Mouse (Mus musculus) forebrain, embryonic 10.5 days (tissue): ENCODE results near the gene Tmem101. TPM values are rescaled to one million over a fixed set of nuclear protein-coding genes. Genes with fewer than 3 reads are reported as not detected.
"Not testable (repeated sequence)": the region's sequence is repeated elsewhere in the genome, so short reads cannot be mapped to it uniquely, and the experiment has no call there.

Source experiments
- DNase-seq: peaks from one replicate; pipeline ENCODE4 v3.0.0-alpha.2; 2017; ENCODE audit warnings: low spot score; ENCODE audit errors: extremely low spot score
- H3K27ac ChIP-seq: fragments of 300-500 bp; sonication (generic); 2 replicates; pipeline ENCODE4 v1.5.1; 2016; ENCODE audit warnings: mild to moderate bottlenecking
- H3K27me3 ChIP-seq: fragments of 300-500 bp; sonication (generic); 2 replicates; pipeline ENCODE4 v1.6.1; 2016; ENCODE audit warnings: mild to moderate bottlenecking; ENCODE audit not compliant: poor library complexity, severe bottlenecking
- H3K36me3 ChIP-seq: fragments of 300-500 bp; sonication (generic); replicated peaks from 2 replicates; pipeline ENCODE4 v1.6.1; 2016; ENCODE audit warnings: mild to moderate bottlenecking, moderate library complexity
- H3K4me1 ChIP-seq: fragments of 300-500 bp; sonication (generic); 2 replicates; pipeline ENCODE4 v1.6.1; 2016
- H3K4me3 ChIP-seq: fragments of 300-500 bp; sonication (generic); 2 replicates; pipeline ENCODE4 v1.5.1; 2016; ENCODE audit warnings: mild to moderate bottlenecking, moderate library complexity
- H3K9me3 ChIP-seq: fragments of 300-500 bp; sonication (generic); 2 replicates; pipeline ENCODE4 v1.6.1; 2016; ENCODE audit warnings: mild to moderate bottlenecking, moderate library complexity
- WGBS: fragments of 180-500 bp; shearing (Covaris S2); methylation state at CpG from one replicate; pipeline ENCODE4 v1.1.7; 2016; 5-methylcytosine and 5-hydroxymethylcytosine counted together
- polyA plus RNA-seq: library from polyadenylated mRNA; unstranded; fragments of >200 nt; fragmentation: Nextera tagmentation; extraction: Ambion mirVana; gene quantifications from 2 replicates; pipeline ENCODE4 v1.2.1, GENCODE M21; 2016

Gene Tmem101
- polyA plus RNA-seq, 1 experiment from 2014 or later, result 37.3 TPM

DNA sequence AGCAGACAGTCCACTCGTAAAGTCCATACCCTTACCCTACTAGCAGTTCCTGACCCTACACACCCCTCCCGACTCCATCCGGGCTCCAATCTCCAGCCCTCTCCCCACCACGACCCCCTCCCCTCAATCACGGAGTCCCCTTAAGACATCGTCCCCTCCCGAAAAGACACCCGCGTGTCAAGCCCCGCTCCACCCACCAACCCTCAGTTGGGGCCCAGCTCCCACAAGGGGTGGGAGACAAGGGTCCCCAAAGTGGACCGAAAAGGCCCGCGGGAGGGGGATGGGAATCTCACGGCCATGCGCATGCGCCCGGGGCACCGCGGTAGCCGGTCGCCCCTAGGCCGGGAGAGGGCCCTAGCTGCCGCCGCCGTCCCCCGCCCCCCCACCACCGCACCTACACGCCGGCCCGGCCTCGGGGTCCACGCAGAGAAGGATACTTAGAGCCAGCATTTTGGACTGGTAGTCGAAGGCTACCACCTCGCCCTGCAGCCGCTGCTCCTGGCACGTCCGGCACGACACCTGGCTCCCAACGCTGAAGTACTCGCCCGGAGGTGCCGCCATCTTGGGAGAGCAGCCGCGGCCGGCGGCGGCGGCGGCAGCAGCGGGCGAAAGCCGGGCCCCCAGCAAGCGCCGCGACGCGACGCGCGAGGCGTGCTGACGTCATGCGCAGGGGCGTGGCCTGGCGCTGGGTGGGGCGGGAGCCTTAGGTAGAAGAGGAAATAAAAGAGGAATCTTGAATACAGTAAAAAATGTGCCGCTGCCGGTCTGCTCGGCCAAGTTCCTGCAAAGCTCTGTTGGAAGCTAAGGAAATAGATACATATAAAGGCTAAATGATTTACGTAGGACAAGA is 28.7 kb upstream of the Tmem101 start, which contains the start of gene Lsm12:
Lsm12 (minus strand) TSS at position 651 of the 850 bp plus-strand sequence.
- Histone ChIP-seq H3K36me3 (peaks cover 35% of the 10 kb centered on the region), H3K4me3 (peak within 1 kb of the TSS; percentile 88)

DNA sequence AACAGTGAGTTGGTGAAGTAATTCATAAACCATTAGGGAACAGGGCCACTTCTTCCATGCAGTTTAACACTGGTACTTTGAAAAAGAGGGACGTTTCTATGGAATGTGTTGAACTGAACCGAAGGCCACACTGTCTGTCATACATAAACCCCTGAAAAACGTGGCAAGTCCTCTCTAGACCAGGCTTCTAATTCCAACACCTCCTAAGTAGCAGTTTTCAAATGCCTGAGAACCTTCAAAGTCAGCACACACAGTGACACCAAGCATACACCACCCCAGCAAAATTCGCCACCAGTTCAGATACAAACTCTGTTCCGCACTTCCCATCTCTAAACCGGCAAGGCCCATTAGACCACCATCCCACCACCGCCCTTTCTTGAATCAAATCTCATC is 28.0 kb upstream of the Tmem101 start:
- peak overlapping the region; percentile 98 for H3K27ac ChIP-seq
- 8% methylated on average over 7 of the region's 7 CpGs for WGBS
- H3K4me1 ChIP-seq, result peaks cover 28% of the 10 kb centered on the region
- H3K27me3 ChIP-seq, result no peaks in the 10 kb centered on the region
- no peaks in the 10 kb centered on the region for H3K9me3 ChIP-seq
- peaks cover 41% of the 10 kb centered on the region for H3K36me3 ChIP-seq
- DNase-seq, result no peak
- H3K4me3 ChIP-seq, result peak overlapping the region; percentile 88

More for the DNA sequence above, 28.7 kb upstream of the Tmem101 start, which contains the start of gene Lsm12:
- Histone ChIP-seq H3K4me1 (peaks cover 35% of the 10 kb centered on the region), H3K9me3 (no peaks in the 10 kb centered on the region), H3K27me3 (no peaks in the 10 kb centered on the region), H3K27ac (peak within 1 kb of the TSS; percentile 98)
- DNase-seq, result peak; percentile 90
- WGBS, result under 1% methylated on average over 70 of the region's 70 CpGs

DNA sequence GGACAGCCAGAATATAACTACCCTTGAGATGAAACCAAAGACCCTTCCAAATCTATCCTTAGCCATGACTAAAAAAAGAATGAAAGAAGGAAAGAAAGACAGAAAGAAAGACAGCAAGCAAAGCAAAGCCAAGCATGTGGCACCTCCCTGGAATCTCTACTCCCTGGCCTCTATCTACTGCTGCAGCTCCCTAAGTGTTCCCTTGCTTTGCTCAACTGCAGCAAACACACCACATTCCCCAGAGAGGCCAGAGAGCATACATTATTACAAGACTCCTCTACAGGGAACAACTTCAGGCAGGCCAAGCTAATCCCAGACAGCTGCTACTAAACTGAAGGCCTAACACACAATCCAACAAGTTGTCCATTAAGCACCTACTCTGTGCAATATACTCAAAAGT is 23.6 kb upstream of the Tmem101 start:
- no peak for DNase-seq
- H3K4me3 ChIP-seq, result no peak overlapping the region
- H3K36me3 ChIP-seq, result peaks cover 84% of the 10 kb centered on the region
- no peaks in the 10 kb centered on the region for H3K9me3 ChIP-seq
- no peak overlapping the region for H3K27ac ChIP-seq
- H3K27me3 ChIP-seq, result no peaks in the 10 kb centered on the region
- peaks cover 16% of the 10 kb centered on the region for H3K4me1 ChIP-seq

DNA sequence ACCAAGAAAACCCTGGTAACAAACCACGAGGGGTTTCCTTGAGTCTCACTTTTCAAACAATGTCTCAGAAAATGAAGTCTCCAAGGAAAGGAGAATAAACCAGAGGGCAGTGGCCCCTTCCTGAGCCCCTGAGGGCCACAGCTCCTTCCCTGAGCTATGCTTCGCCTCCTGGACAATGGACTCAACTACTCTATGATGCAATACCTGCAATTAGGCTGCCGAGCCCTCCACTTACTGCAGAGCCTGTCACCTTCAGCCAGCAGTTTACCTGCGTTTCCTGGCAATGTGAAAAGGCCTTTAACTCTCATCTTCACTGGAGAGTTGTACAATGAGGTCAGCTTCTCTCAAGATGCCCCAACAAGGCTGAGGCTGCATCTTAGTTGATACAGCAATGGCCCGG is 12.5 kb upstream of the Tmem101 start:
- peaks cover 99% of the 10 kb centered on the region for H3K36me3 ChIP-seq
- H3K27ac ChIP-seq, result no peak overlapping the region
- no peaks in the 10 kb centered on the region for H3K4me1 ChIP-seq
- DNase-seq, result no peak
- no peaks in the 10 kb centered on the region for H3K27me3 ChIP-seq
- 89% methylated on average over 5 of the region's 5 CpGs for WGBS
- no peak overlapping the region for H3K4me3 ChIP-seq
- no peaks in the 10 kb centered on the region for H3K9me3 ChIP-seq

DNA sequence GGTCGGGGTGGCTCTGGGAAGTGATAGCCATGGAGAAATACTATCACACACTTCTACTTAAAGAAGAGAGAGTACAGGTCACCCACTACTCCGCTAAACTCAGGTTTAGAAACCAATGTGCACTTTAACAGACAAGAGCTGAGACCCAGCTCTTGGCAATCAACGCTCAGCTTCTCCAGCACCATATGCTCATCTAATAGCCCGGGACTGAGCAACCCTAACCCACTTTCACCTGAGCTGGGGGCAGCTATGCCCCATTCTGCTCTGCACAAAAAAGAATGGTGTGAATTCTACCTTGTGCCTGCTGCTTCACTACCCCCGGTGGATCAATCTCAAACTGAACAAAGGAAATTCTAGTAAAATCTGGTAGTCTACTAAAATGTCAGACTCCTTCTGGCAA is 11.3 kb upstream of the Tmem101 start:
- Histone ChIP-seq H3K36me3 (peaks cover 100% of the 10 kb centered on the region), H3K27ac (no peak overlapping the region), H3K27me3 (no peaks in the 10 kb centered on the region), H3K4me1 (no peaks in the 10 kb centered on the region), H3K9me3 (no peaks in the 10 kb centered on the region), H3K4me3 (no peak overlapping the region)
- no peak for DNase-seq
- 93% methylated on average over 5 of the region's 5 CpGs for WGBS

DNA sequence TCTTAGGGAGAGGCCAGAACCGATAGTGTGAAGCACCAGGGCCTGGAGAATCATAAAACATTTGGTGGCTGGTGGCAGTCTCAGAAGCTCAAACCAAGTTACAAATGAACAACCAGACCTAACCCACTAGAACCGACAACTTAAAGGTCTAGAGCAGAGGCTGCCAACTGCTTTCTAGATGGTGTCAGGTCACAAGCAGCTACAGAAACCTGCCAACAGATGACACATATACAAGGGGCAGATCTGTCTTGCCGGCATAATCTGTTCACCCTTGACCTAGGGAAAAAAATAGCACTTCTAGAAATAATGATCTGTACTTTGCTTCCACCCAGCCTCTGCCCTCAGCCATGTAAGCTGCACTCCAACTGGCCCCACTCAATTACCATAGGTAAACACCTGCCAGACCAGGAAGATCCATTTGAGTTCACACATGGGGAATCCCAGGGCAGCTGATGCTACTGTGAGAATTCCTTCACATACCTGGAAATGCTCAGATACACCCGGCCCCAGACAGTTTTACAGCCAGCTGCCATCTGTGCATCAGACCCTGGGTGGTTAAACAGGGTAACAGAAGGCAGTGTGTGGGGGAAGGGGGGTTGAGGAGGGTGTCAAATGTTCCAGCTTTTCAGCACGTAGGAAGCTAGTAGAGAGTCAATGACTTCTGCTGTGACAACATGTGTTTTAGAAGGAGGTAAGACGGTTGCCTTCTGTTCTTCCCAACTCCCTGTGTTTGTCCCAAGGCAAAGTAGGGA is 9.9 kb upstream of the Tmem101 start:
- no peaks in the 10 kb centered on the region for H3K9me3 ChIP-seq
- no peaks in the 10 kb centered on the region for H3K27me3 ChIP-seq
- no peak for DNase-seq
- no peak overlapping the region for H3K4me3 ChIP-seq
- H3K36me3 ChIP-seq, result peaks cover 98% of the 10 kb centered on the region
- no peaks in the 10 kb centered on the region for H3K4me1 ChIP-seq
- 89% methylated on average over 6 of the region's 6 CpGs for WGBS
- no peak overlapping the region for H3K27ac ChIP-seq

DNA sequence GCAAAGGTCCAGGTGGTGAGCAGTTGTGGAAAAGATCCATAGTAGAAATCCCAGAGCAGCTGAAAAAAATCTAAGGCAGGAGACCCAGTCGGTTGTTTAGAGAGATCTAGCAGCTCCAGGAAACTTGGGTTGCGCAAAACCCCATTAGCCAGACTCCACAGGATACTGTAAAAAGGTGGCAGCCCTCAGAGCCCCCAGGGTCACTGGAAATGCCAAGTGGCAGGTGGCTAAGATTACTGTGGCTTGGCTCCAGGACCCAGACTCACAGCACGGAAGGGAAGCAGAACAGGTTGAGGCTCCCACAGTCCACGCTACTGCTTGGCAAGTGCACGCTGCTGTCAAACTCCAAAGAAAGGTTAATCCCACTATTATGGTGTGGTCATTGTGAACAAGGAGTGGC is 3.6 kb upstream of the Tmem101 start:
- 79% methylated on average over 5 of the region's 5 CpGs for WGBS
- peaks cover 43% of the 10 kb centered on the region for H3K36me3 ChIP-seq
- no peaks in the 10 kb centered on the region for H3K27me3 ChIP-seq
- DNase-seq, result no peak
- no peaks in the 10 kb centered on the region for H3K9me3 ChIP-seq
- H3K4me3 ChIP-seq, result no peak overlapping the region
- peaks cover 11% of the 10 kb centered on the region for H3K4me1 ChIP-seq
- H3K27ac ChIP-seq, result no peak overlapping the region

DNA sequence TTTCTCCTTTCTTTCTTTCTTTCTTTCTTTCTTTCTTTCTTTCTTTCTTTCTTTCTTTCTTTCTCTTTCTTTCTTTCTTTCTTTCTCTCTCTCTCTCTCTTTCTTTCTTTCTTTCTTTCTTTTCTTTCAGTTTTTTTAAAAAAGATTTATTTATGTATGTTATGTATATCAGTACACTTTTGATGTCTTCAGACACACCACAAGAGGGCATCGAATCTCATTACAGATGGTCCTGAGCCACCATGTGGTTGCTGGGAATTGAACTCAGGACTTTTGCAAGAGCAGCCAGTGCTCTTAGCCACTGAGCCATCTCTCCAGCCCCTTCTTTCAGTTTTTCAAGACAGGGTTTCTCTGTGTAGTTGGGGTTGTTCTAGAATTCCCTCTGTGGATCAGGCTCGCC is 1.8 kb upstream of the Tmem101 start:
- H3K27ac ChIP-seq, result not testable (repeated sequence)
- WGBS, result 85% methylated on average over 2 of the region's 2 CpGs
- peaks cover 11% of the 10 kb centered on the region for H3K4me1 ChIP-seq

DNA sequence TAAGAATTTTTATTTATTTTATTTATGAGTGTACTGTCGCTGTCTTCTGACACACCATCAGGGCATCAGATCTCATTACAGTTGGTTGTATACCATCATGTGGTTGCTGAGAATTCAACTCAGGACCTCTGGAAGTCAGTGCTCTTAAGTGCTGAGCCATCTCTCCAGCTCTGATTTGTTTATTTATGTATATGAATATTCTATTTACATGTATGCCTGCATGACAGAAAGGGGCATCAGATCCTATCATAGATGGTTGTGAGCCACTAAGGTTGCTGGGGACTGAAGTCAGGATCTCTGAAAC is 534 bp upstream of the Tmem101 start:
- H3K27ac ChIP-seq, result no peak overlapping the region
- H3K9me3 ChIP-seq, result no peaks in the 10 kb centered on the region
- no peak for DNase-seq
- H3K36me3 ChIP-seq, result peaks cover 40% of the 10 kb centered on the region
- H3K27me3 ChIP-seq, result no peaks in the 10 kb centered on the region
- H3K4me3 ChIP-seq, result peak overlapping the region; percentile 92; the same call in 1 of the 2 replicates
- WGBS, result 7% methylated on average over 1 of the region's 1 CpGs
- peaks cover 11% of the 10 kb centered on the region for H3K4me1 ChIP-seq

More for the DNA sequence above, 1.8 kb upstream of the Tmem101 start:
- peaks cover 42% of the 10 kb centered on the region for H3K36me3 ChIP-seq
- not testable (repeated sequence) for H3K27me3 ChIP-seq, DNase-seq, H3K9me3 ChIP-seq, H3K4me3 ChIP-seq

DNA sequence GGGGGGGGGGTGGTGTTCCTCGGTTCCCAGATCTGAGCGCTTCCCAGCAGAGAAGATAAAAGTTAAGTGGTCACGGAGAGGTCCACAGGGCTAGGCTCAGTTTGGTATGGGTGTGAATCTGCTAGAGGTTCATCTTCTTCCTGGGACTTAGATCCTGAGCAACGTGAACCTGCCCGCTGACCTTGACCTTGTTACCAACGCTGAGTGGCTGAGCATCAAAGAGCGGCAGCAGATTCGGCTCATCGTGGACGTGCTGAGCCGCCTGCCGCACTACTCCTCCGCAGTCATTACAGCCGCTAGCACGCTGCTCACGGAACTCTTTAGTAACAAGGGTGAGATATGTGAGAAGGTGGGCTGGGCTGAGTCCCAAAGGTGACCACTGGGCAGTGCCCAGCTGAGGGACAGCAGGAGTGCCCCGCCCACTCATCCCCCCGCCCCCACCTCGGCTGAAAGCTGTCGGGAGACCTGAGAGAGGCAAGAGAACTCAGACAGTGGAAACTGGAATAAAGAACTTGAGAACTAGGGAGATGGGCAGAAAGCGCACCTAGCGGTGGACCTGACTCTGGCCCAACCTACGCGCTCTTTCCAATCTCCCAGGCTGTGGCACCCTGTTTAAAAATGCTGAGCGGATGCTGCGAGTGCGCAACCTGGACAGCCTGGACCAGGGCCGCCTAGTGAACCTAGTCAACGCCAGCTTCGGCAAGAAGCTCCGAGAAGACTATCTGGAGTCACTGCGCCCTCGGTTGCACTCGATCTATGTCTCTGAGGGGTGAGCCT is 8.8 kb downstream of the Tmem101 start:
- Histone ChIP-seq H3K4me3 (peak overlapping the region; percentile 33), H3K27me3 (peaks cover 75% of the 10 kb centered on the region), H3K36me3 (peaks cover 2% of the 10 kb centered on the region; the same call in 1 of the 2 replicates), H3K9me3 (no peaks in the 10 kb centered on the region), H3K4me1 (peaks cover 30% of the 10 kb centered on the region), H3K27ac (no peak overlapping the region)
- WGBS, result 14% methylated on average over 34 of the region's 34 CpGs
- no peak for DNase-seq

DNA sequence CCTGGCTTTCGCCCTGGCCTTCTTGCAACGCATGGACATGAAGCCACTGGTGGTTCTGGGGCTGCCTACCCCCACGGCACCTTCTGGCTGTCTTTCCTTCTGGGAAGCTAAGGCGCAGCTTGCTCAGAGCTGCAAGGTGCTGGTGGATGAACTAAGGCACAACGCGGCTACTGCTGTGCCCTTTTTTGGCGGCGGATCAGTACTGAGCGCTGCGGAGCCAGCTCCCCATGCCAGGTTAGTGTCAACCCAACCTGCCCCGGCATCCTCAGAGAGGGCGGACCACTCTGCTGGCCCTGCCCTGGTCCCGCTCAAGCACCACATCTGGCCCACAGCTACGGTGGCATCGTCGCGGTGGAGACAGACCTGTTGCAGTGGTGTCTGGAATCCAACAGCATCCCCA is 9.7 kb downstream of the Tmem101 start:
- DNase-seq, result no peak
- no peaks in the 10 kb centered on the region for H3K36me3 ChIP-seq
- H3K9me3 ChIP-seq, result no peaks in the 10 kb centered on the region
- H3K27ac ChIP-seq, result no peak overlapping the region
- H3K27me3 ChIP-seq, result peaks cover 80% of the 10 kb centered on the region
- WGBS, result 12% methylated on average over 17 of the region's 17 CpGs
- H3K4me1 ChIP-seq, result peaks cover 30% of the 10 kb centered on the region
- peak overlapping the region; percentile 44 for H3K4me3 ChIP-seq

DNA sequence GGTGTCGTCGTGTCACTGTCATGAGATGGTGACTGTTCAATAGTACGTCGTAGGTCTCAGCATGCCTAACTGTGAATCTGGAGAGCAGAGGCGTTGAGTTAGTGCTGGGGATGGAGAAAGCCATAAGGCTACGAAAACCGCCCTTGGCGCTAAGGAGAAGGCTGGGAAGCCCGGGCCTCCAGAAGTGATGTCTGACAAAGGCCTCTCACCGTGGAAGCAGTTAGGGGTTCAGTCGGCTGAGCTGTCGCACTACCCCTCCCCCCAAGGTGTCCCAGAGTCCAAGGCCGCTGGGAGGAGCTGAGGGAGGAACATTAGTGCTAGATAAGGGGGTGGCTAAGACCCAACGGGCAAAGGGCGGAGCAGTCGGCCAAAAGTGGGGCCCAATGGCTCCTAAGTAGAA is 10.2 kb downstream of the Tmem101 start:
- DNase-seq, result no peak
- no peaks in the 10 kb centered on the region for H3K36me3 ChIP-seq
- H3K27me3 ChIP-seq, result peaks cover 80% of the 10 kb centered on the region
- WGBS, result 4% methylated on average over 16 of the region's 16 CpGs
- peaks cover 30% of the 10 kb centered on the region for H3K4me1 ChIP-seq
- peak overlapping the region; percentile 44 for H3K4me3 ChIP-seq
- H3K9me3 ChIP-seq, result no peaks in the 10 kb centered on the region
- H3K27ac ChIP-seq, result no peak overlapping the region
